ENCODE assay signal across 8 mouse cellular contexts in genomic region chr12:109400936-109401586, GRCm38 (mm10). TPM values are rescaled to one million over a fixed set of nuclear protein-coding genes. Genes with fewer than 3 reads are reported as not detected.
A peak's percentile ranks its signal among the peaks of the same experiment; 100 is the strongest.
DNase-seq lines count a peak whose midpoint lies in the region; ATAC-seq and TF ChIP-seq lines count a peak whose summit lies in the region.

No protein-coding gene starts in this region.

- 51% methylated on average over 15 of the region's 15 CpGs for WGBS in forebrain, embryonic 14.5 days
- WGBS in forebrain, embryonic 15.5 days = 51% methylated on average over 15 of the region's 15 CpGs
- 59% methylated on average over 15 of the region's 15 CpGs for WGBS in liver, adult 2 months
- 38% methylated on average over 15 of the region's 15 CpGs for WGBS in liver, embryonic 12.5 days (ENCODE audit: insufficient replicate concordance)
- 54% methylated on average over 15 of the region's 15 CpGs for WGBS in embryonic facial prominence, embryonic 11.5 days
- WGBS in lung, postnatal 0 days = 31% methylated on average over 15 of the region's 15 CpGs

- no peak for TF ChIP-seq POLR2A in liver, adult 2 months (IDR thresholded peaks at IDR 0.05; ENCODE audit: extremely low read depth, insufficient read depth, low read length)

- H3K27me3 ChIP-seq in forebrain, embryonic 14.5 days (replicated peaks; ENCODE audit: control insufficient read depth, insufficient read depth, low read length) = no peaks in the 10 kb centered on the region
- no peaks in the 10 kb centered on the region; the same call in 1 of the 2 replicates for H3K27me3 ChIP-seq in forebrain, embryonic 15.5 days
- H3K27me3 ChIP-seq in liver, adult 2 months (ENCODE audit: control insufficient read depth, insufficient read depth, low read length) = no peaks in the 10 kb centered on the region
- no peaks in the 10 kb centered on the region for H3K27me3 ChIP-seq in liver, embryonic 12.5 days (replicated peaks)
- H3K27me3 ChIP-seq in embryonic facial prominence, embryonic 11.5 days (ENCODE audit: control insufficient read depth, insufficient read depth, low read length) = no peaks in the 10 kb centered on the region
- no peaks in the 10 kb centered on the region for H3K27me3 ChIP-seq in lung, postnatal 0 days (replicated peaks; ENCODE audit: insufficient read depth, low read length)

- no peaks in the 10 kb centered on the region for H3K79me2 ChIP-seq in liver, adult 2 months (ENCODE audit: control insufficient read depth, insufficient read depth, low read length)

- DNase-seq in forebrain, embryonic 14.5 days (ENCODE audit: low spot score) = peak; percentile 42
- no peak for DNase-seq in liver, adult 2 months (ENCODE audit: extremely low read depth, low read depth, low spot score)
- peak; percentile 72 for DNase-seq in embryonic facial prominence, embryonic 11.5 days (ENCODE audit: low spot score)
- peak; percentile 69 for DNase-seq in lung, postnatal 0 days (ENCODE audit: low spot score)
- DNase-seq in adrenal gland, adult 2 months = no peak
- no peak for DNase-seq in spleen, postnatal 36 days (ENCODE audit: low spot score in 2 of 2)

- no peak for TF ChIP-seq EP300 in lung, postnatal 0 days (IDR thresholded peaks at IDR 0.05)

- no peak overlapping the region for H3K9ac ChIP-seq in forebrain, embryonic 14.5 days (ENCODE audit: low read length)
- H3K9ac ChIP-seq in forebrain, embryonic 15.5 days (replicated peaks) = no peak overlapping the region
- H3K9ac ChIP-seq in liver, adult 2 months (ENCODE audit: low read depth, low read length) = no peak overlapping the region
- no peak overlapping the region for H3K9ac ChIP-seq in liver, embryonic 12.5 days
- no peak overlapping the region for H3K9ac ChIP-seq in embryonic facial prominence, embryonic 11.5 days (replicated peaks; ENCODE audit: low read length)
- H3K9ac ChIP-seq in lung, postnatal 0 days (replicated peaks; ENCODE audit: low read depth) = no peak overlapping the region

- H3K9me3 ChIP-seq in forebrain, embryonic 14.5 days (replicated peaks; ENCODE audit: control insufficient read depth, low read length) = no peaks in the 10 kb centered on the region
- no peaks in the 10 kb centered on the region for H3K9me3 ChIP-seq in forebrain, embryonic 15.5 days
- H3K9me3 ChIP-seq in liver, embryonic 12.5 days (replicated peaks) = no peaks in the 10 kb centered on the region
- H3K9me3 ChIP-seq in embryonic facial prominence, embryonic 11.5 days (replicated peaks; ENCODE audit: control insufficient read depth, low read length) = no peaks in the 10 kb centered on the region
- no peaks in the 10 kb centered on the region for H3K9me3 ChIP-seq in lung, postnatal 0 days (ENCODE audit: low read length)

- H3K27ac ChIP-seq in forebrain, embryonic 14.5 days (ENCODE audit: low read depth, low read length) = no peak overlapping the region
- H3K27ac ChIP-seq in forebrain, embryonic 15.5 days (replicated peaks) = no peak overlapping the region
- no peak overlapping the region for H3K27ac ChIP-seq in liver, adult 2 months (replicated peaks; ENCODE audit: insufficient read depth, low read depth, low read length)
- no peak overlapping the region; the same call in 1 of the 2 replicates for H3K27ac ChIP-seq in liver, embryonic 12.5 days
- no peak overlapping the region for H3K27ac ChIP-seq in embryonic facial prominence, embryonic 11.5 days (replicated peaks; ENCODE audit: low read depth, low read length)
- H3K27ac ChIP-seq in lung, postnatal 0 days (ENCODE audit: low read length) = no peak overlapping the region

- peak; percentile 56; the same call in 1 of the 2 replicates for TF ChIP-seq CTCF in liver, adult 2 months (IDR thresholded peaks at IDR 0.05; ENCODE audit: low read depth, low read length)
- TF ChIP-seq CTCF in lung, postnatal 0 days (IDR thresholded peaks at IDR 0.05) = peak; percentile 78

- H3K4me2 ChIP-seq in forebrain, embryonic 14.5 days (ENCODE audit: low read length) = no peak overlapping the region
- no peak overlapping the region for H3K4me2 ChIP-seq in forebrain, embryonic 15.5 days (replicated peaks)
- H3K4me2 ChIP-seq in liver, embryonic 12.5 days = no peak overlapping the region
- no peak overlapping the region for H3K4me2 ChIP-seq in embryonic facial prominence, embryonic 11.5 days (ENCODE audit: low read depth, low read length)
- no peak overlapping the region for H3K4me2 ChIP-seq in lung, postnatal 0 days (replicated peaks; ENCODE audit: low read depth, low read length)

- no peak overlapping the region for H3K4me3 ChIP-seq in forebrain, embryonic 14.5 days (ENCODE audit: low read depth, low read length)
- H3K4me3 ChIP-seq in forebrain, embryonic 15.5 days = no peak overlapping the region
- H3K4me3 ChIP-seq in liver, adult 2 months (ENCODE audit: insufficient read depth, low read depth, low read length) = no peak overlapping the region
- no peak overlapping the region for H3K4me3 ChIP-seq in liver, embryonic 12.5 days
- no peak overlapping the region for H3K4me3 ChIP-seq in embryonic facial prominence, embryonic 11.5 days (ENCODE audit: low read depth, low read length)
- H3K4me3 ChIP-seq in lung, postnatal 0 days (ENCODE audit: low read depth, low read length) = no peak overlapping the region

- no peaks in the 10 kb centered on the region for H3K36me3 ChIP-seq in forebrain, embryonic 14.5 days (ENCODE audit: control insufficient read depth, insufficient read depth, low read length)
- no peaks in the 10 kb centered on the region for H3K36me3 ChIP-seq in forebrain, embryonic 15.5 days
- no peaks in the 10 kb centered on the region for H3K36me3 ChIP-seq in liver, adult 2 months (ENCODE audit: control insufficient read depth, insufficient read depth, low read length)
- no peaks in the 10 kb centered on the region for H3K36me3 ChIP-seq in liver, embryonic 12.5 days
- no peaks in the 10 kb centered on the region for H3K36me3 ChIP-seq in embryonic facial prominence, embryonic 11.5 days (replicated peaks; ENCODE audit: control insufficient read depth, insufficient read depth, low read depth, low read length)
- no peaks in the 10 kb centered on the region for H3K36me3 ChIP-seq in lung, postnatal 0 days (ENCODE audit: insufficient read depth, low read length)

- H3K4me1 ChIP-seq in forebrain, embryonic 14.5 days (ENCODE audit: control insufficient read depth, insufficient read depth, low read length) = peaks cover 8% of the 10 kb centered on the region
- peaks cover 14% of the 10 kb centered on the region for H3K4me1 ChIP-seq in forebrain, embryonic 15.5 days
- no peaks in the 10 kb centered on the region for H3K4me1 ChIP-seq in liver, adult 2 months (ENCODE audit: control insufficient read depth, insufficient read depth, low read length)
- H3K4me1 ChIP-seq in liver, embryonic 12.5 days = peaks cover 40% of the 10 kb centered on the region
- H3K4me1 ChIP-seq in embryonic facial prominence, embryonic 11.5 days (ENCODE audit: control insufficient read depth, insufficient read depth, low read length) = peaks cover 4% of the 10 kb centered on the region
- H3K4me1 ChIP-seq in lung, postnatal 0 days (ENCODE audit: insufficient read depth, low read depth, low read length) = peaks cover 20% of the 10 kb centered on the region

- ATAC-seq in forebrain, embryonic 14.5 days = no peak
- ATAC-seq in forebrain, embryonic 15.5 days (replicated peaks) = no peak
- ATAC-seq in liver, embryonic 12.5 days = no peak
- no peak for ATAC-seq in embryonic facial prominence, embryonic 11.5 days (replicated peaks; ENCODE audit: insufficient number of reproducible peaks, low FRiP score, low TSS enrichment, low read depth)
- no peak for ATAC-seq in lung, postnatal 0 days

RNA-seq across cellular contexts. Expression of gene Dlk1, which starts 51.6 kb away (rescaled TPM):
- 57.9 and 61.8 TPM in 2 replicates for polyA plus RNA-seq in forebrain, embryonic 14.5 days (2014; fragmentation: Nextera tagmentation; extraction: Ambion mirVana)
- polyA plus RNA-seq in forebrain, embryonic 15.5 days (2015; fragmentation: Nextera tagmentation; extraction: Ambion mirVana) = 29.7 and 48.5 TPM in 2 replicates
- total RNA-seq in liver, adult 2 months (2014; rRNA removed) = not detected in 2 replicates
- 0.05 TPM in 1 of 2 replicates, not detected in the other for polyA plus RNA-seq in liver, adult 2 months (2012; rRNA removed)
- polyA plus RNA-seq in liver, embryonic 12.5 days (2016; fragmentation: Nextera tagmentation; extraction: Ambion mirVana) = 529 and 540 TPM in 2 replicates
- 209 and 225 TPM in 2 replicates for polyA plus RNA-seq in embryonic facial prominence, embryonic 11.5 days (2014; fragmentation: Nextera tagmentation; extraction: Ambion mirVana)
- polyA plus RNA-seq in lung, postnatal 0 days (2015; fragmentation: Nextera tagmentation; extraction: Ambion mirVana) = 176 and 364 TPM in 2 replicates
- total RNA-seq in adrenal gland, adult 2 months (2021) = 100 to 1,000 TPM; 623 to 917 TPM
- 1,239 and 1,424 TPM in 2 replicates for polyA plus RNA-seq in adrenal gland, adult 2 months (2012; rRNA removed)

Comparison
In these comparisons a context has a peak if more than half of its experiments do, and no peak if none do; other contexts are left out.
1. RNA of gene Dlk1, which starts 51.6 kb away (polyA plus RNA-seq): 1,239 to 1,424 TPM in adrenal gland, adult 2 months, 529 to 540 TPM in liver, embryonic 12.5 days, 176 to 364 TPM in lung, postnatal 0 days, 209 to 225 TPM in embryonic facial prominence, embryonic 11.5 days, 57.9 to 61.8 TPM in forebrain, embryonic 14.5 days and 29.7 to 48.5 TPM in forebrain, embryonic 15.5 days; 0.05 TPM in liver, adult 2 months; every median in the first group is over 10 times any median in the second.
2. DNase-seq: peak in forebrain, embryonic 14.5 days (single experiment), embryonic facial prominence, embryonic 11.5 days (single experiment) and lung, postnatal 0 days (single experiment); none in liver, adult 2 months (single experiment), adrenal gland, adult 2 months (single experiment) and spleen, postnatal 36 days (0 of 2).